Mouse (Mus musculus) CH12.LX (cell line): ENCODE data around the gene Lcn12. TPM values are rescaled to one million over a fixed set of nuclear protein-coding genes. Genes with fewer than 3 reads are reported as not detected.

ENCODE experiments used
- DNase-seq: peaks from one replicate; pipeline ENCODE4 v3.0.0-alpha.2; 2013; ENCODE audit errors: extremely low read depth
- H3K27ac ChIP-seq: 2 replicates; pipeline ENCODE4 v1.5.1; 2012; ENCODE audit warnings: low read depth, mild to moderate bottlenecking, control low read depth, moderate library complexity; ENCODE audit not compliant: insufficient read depth
- H3K27me3 ChIP-seq: replicated peaks from 2 replicates; pipeline ENCODE3; 2012; ENCODE audit warnings: inconsistent platforms
- H3K36me3 ChIP-seq, 2 experiments: replicated peaks in 1 of 2; 2 replicates each; pipeline versions ENCODE3 to v1.6.1; 2012; ENCODE audit warnings: inconsistent platforms in 1 of 2, low read length in 1 of 2, mild to moderate bottlenecking in 1 of 2, mixed read lengths in 1 of 2, moderate library complexity in 1 of 2; ENCODE audit not compliant: control insufficient read depth in 1 of 2, insufficient read depth in 1 of 2
- H3K4me1 ChIP-seq, 2 experiments: 2 replicates each; pipeline ENCODE4 v1.6.1; 2012; ENCODE audit warnings: inconsistent platforms in 1 of 2, moderate library complexity in 1 of 2; ENCODE audit not compliant: insufficient read depth in 2 of 2, control insufficient read depth in 1 of 2
- H3K4me2 ChIP-seq: 2 replicates; pipeline ENCODE4 v1.6.1; 2012; ENCODE audit warnings: low read depth, mild to moderate bottlenecking, control low read depth; ENCODE audit not compliant: poor library complexity, insufficient read depth, severe bottlenecking
- H3K4me3 ChIP-seq, 3 experiments: fragments of 150-350 bp in 1 of 3; sonication (generic) in 1 of 3; replicated peaks in 1 of 3; 2 replicates each; pipeline versions ENCODE3 to v1.5.1; 2011 to 2012; ENCODE audit warnings: low read depth in 2 of 3, low read length in 2 of 3, mild to moderate bottlenecking in 2 of 3, moderate library complexity in 2 of 3, control low read depth in 1 of 3, improper control_type of control experiment in 1 of 3, inconsistent platforms in 1 of 3, mixed read lengths in 1 of 3; ENCODE audit not compliant: poor library complexity in 1 of 3
- H3K79me2 ChIP-seq: replicated peaks from 2 replicates; pipeline ENCODE4 v1.6.1; 2012; ENCODE audit warnings: mild to moderate bottlenecking, moderate library complexity; ENCODE audit not compliant: control insufficient read depth, poor library complexity, insufficient read depth, severe bottlenecking; ENCODE audit errors: extremely low read depth
- H3K9ac ChIP-seq: 2 replicates; pipeline ENCODE4 v1.6.1; 2012; ENCODE audit warnings: low read depth, mild to moderate bottlenecking, control low read depth, moderate library complexity; ENCODE audit not compliant: insufficient read depth
- H3K9me3 ChIP-seq: replicated peaks from 2 replicates; pipeline ENCODE3; 2012; ENCODE audit warnings: low read length, inconsistent platforms, mixed read lengths
- BHLHE40 ChIP-seq: IDR thresholded peaks from 2 replicates; pipeline ENCODE4 v1.6.1; 2011; ENCODE audit warnings: mild to moderate bottlenecking, low read depth, low read length, improper control_type of control experiment
- ELF1 ChIP-seq: IDR thresholded peaks from 2 replicates; pipeline ENCODE4 v1.6.1; 2014; ENCODE audit warnings: low read depth, mild to moderate bottlenecking, inconsistent platforms, low read length, improper control_type of control experiment
- ETS1 ChIP-seq: conservative IDR thresholded peaks from 2 replicates; pipeline ENCODE4 v1.6.1; 2012; ENCODE audit warnings: low read depth, mild to moderate bottlenecking, inconsistent platforms, low read length, improper control_type of control experiment, moderate library complexity
- GABPA ChIP-seq: IDR thresholded peaks from 2 replicates; pipeline ENCODE4 v1.6.1; 2012; ENCODE audit warnings: low read depth, low read length, improper control_type of control experiment, inconsistent platforms; ENCODE audit not compliant: insufficient replicate concordance
- HCFC1 ChIP-seq: IDR thresholded peaks from 2 replicates; pipeline ENCODE4 v1.6.1; 2012; ENCODE audit warnings: low read depth, mild to moderate bottlenecking, inconsistent platforms, low read length, improper control_type of control experiment
- IRF4 ChIP-seq: IDR thresholded peaks from 2 replicates; pipeline ENCODE4 v1.6.1; 2014; ENCODE audit warnings: low read depth, mild to moderate bottlenecking, inconsistent platforms, low read length, improper control_type of control experiment
- KAT2A ChIP-seq: IDR thresholded peaks from 2 replicates; pipeline ENCODE4 v1.6.1; 2012; ENCODE audit warnings: low read length, improper control_type of control experiment, inconsistent platforms; ENCODE audit not compliant: insufficient replicate concordance
- MAFK ChIP-seq: IDR thresholded peaks from 2 replicates; pipeline ENCODE4 v1.6.1; 2011; ENCODE audit warnings: low read length, improper control_type of control experiment; ENCODE audit not compliant: insufficient replicate concordance
- MAX ChIP-seq: IDR thresholded peaks from 2 replicates; pipeline ENCODE4 v1.6.1; 2011; ENCODE audit warnings: low read length, improper control_type of control experiment
- MAZ ChIP-seq: IDR thresholded peaks from 2 replicates; pipeline ENCODE4 v1.6.1; 2012; ENCODE audit warnings: low read depth, mild to moderate bottlenecking, inconsistent platforms, low read length, improper control_type of control experiment, moderate library complexity
- NELFE ChIP-seq: IDR thresholded peaks from 2 replicates; pipeline ENCODE4 v1.6.1; 2011; ENCODE audit warnings: low read depth, low read length, improper control_type of control experiment
- NRF1 ChIP-seq: IDR thresholded peaks from 2 replicates; pipeline ENCODE4 v1.6.1; 2014; ENCODE audit warnings: low read depth, mild to moderate bottlenecking, inconsistent platforms, low read length, improper control_type of control experiment, moderate library complexity
- POLR2AphosphoS2 ChIP-seq: IDR thresholded peaks from 2 replicates; pipeline ENCODE4 v1.6.1; 2011; ENCODE audit warnings: low read depth, low read length, improper control_type of control experiment
- RCOR1 ChIP-seq: conservative IDR thresholded peaks from 2 replicates; pipeline ENCODE4 v1.6.1; 2012; ENCODE audit warnings: low read depth, mild to moderate bottlenecking, inconsistent platforms, low read length, improper control_type of control experiment
- TBP ChIP-seq: conservative IDR thresholded peaks from 2 replicates; pipeline ENCODE4 v1.6.1; 2011; ENCODE audit warnings: low read depth, low read length, improper control_type of control experiment
- TCF12 ChIP-seq: IDR thresholded peaks from 2 replicates; pipeline ENCODE4 v1.6.1; 2014; ENCODE audit warnings: low read depth, mild to moderate bottlenecking, inconsistent platforms, low read length, improper control_type of control experiment
- USF2 ChIP-seq: conservative IDR thresholded peaks from 2 replicates; pipeline ENCODE4 v1.6.1; 2011; ENCODE audit warnings: low read depth, low read length, improper control_type of control experiment
- ZKSCAN1 ChIP-seq: IDR thresholded peaks from 2 replicates; pipeline ENCODE4 v1.6.1; 2012; ENCODE audit warnings: low read depth, inconsistent platforms, low read length, improper control_type of control experiment, borderline replicate concordance
- ZMIZ1 ChIP-seq: IDR thresholded peaks from 2 replicates; pipeline ENCODE4 v1.6.1; 2012; ENCODE audit warnings: low read depth, mild to moderate bottlenecking, inconsistent platforms, low read length, improper control_type of control experiment
- dilution Hi-C: fragments of 300-500 bp; cut with MboI; formaldehyde crosslinking; loops from 2 replicates; pipeline ENCODE4 v1.14.3; 2020; ENCODE audit warnings: low sequenced_read_pairs; ENCODE audit not compliant: extremely low pct_unique_long_range_greater_than_20kb, extremely low pct_ligation_motif_present
- in situ Hi-C: fragments of 300-500 bp; cut with MboI; formaldehyde crosslinking; loops from 3 replicates; pipeline ENCODE4 v1.14.3; 2019; ENCODE audit warnings: low sequenced_read_pairs, low pct_ligation_motif_present, low pct_unique_long_range_greater_than_20kb, mixed read lengths
- polyA plus RNA-seq: library from polyadenylated mRNA; unstranded; fragments of >175 nt; gene quantifications from 2 replicates; pipeline ENCODE4 v1.2.1, GENCODE M21; 2012; ENCODE audit warnings: low read depth; ENCODE audit not compliant: insufficient read length
- total RNA-seq, 2 experiments: library from RNA; depleted of rRNA; stranded (reverse); fragments of 300-350 nt in 1 of 2; fragments of >200 nt in 1 of 2; gene quantifications; 2 replicates each; pipeline ENCODE4 v1.2.3; 2012 to 2014

Gene Lcn12
- total and polyA plus RNA-seq, 3 experiments: not detected

DNA sequence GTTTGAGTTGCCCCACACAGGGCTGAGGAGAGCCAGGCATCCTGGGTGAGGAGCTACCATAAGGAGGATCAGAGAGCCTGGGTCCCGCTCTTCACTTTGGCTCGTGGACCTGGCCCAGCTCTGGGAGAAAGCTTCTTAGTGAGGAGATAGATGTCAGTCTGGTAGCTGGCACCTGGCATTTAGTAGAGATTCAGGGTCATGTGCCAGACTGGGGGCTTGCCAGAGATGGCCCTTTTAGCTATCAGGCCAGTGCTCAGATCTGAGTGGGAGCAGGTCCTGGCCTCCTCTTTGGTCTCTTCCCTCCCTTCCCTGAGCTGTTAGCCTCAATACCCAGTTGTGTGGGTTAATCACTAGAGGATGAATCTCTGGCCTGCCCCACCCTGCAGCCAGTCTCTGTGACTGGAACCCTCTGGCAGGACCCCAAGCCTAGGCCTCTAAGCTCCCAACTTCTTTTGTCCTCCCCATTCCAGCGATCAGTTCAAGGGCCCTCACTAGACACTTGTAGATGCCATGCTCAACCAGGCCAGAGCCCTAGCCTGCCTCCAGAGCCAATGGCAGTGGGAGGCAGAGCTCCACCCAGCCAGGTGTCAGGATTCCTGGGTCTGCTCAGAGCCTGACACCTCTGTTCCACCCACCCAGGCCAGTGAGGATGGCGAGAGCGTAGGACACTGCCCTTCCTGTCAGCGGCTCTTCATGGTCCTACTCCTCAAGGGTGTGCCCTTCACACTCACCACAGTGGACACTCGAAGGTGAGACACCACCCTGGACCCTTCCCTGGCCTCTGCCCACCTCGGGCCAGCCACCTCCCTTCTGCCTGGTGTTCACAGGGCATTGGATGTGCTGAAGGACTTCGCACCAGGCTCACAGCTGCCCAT lies 36.5 kb downstream of the Lcn12 start:
- Histone ChIP-seq H3K9ac (no peak overlapping the region), H3K4me2 (no peak overlapping the region)

DNA sequence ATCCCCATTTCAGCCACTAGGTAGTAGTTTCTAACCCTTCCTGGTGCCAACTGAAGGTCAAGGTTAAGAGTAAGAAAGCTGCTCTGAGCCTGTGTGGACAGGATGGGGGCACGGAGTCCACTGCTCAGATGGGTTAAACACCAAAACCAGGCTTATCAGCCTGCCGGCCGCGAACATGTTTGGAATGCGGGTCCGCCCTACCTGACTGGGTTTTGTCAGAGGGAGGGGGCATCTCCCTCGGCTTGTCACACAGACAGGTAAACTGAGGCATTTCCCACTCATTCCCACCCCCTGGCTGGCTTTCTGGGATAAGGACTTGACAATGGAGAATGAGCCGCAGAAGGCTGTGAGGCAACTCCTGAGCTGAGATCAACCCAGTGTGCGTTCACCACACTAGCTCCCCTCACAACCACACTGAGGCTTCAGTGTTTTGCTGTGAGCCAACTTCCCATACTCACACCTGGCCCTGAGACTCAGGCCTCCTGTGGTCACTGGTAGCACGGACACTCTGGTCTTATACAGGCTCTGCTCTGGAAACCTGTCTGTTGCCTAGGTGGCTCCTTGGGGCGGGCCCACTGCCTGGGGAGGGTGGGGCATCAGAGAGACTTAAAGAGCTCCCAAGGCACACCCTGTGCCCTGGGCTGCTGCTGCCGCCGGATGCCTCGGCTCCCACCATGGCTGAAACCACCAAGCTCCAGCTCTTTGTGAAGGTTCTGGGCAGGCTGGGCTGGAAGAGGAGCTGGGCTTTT lies 37.3 kb downstream of the Lcn12 start, which contains the start of gene Clic3:
Gene Clic3, plus strand, starts transcription at position 634 of the 749 bp plus-strand sequence.
- TF ChIP-seq MAZ (no peak), TCF12 (no peak), KAT2A (no peak), GABPA (no peak), ZKSCAN1 (no peak), ZMIZ1 (no peak), BHLHE40 (no peak)
- Histone ChIP-seq H3K4me3 (no peak within 1 kb of the TSS), H3K9me3 (no peaks in the 10 kb centered on the region), H3K27me3 (no peaks in the 10 kb centered on the region), H3K27ac (no peak within 1 kb of the TSS), H3K79me2 (peaks cover 2% of the 10 kb centered on the region; the same call in 1 of the 2 replicates), H3K9ac (no peak within 1 kb of the TSS), H3K36me3 (peaks cover 11 to 29% of the 10 kb centered on the region in 2 experiments), H3K4me2 (no peak within 1 kb of the TSS), H3K4me1 (peaks cover 4 to 17% of the 10 kb centered on the region in 2 experiments)
- no peak for DNase-seq
- dilution Hi-C loops (no loop called here), in situ Hi-C loops (no loop called here)

More for the DNA sequence above, 36.5 kb downstream of the Lcn12 start:
- no peak overlapping the region for H3K4me3 ChIP-seq
- no peaks in the 10 kb centered on the region for H3K9me3 ChIP-seq
- peaks cover 2% of the 10 kb centered on the region; the same call in 1 of the 2 replicates for H3K79me2 ChIP-seq
- TF ChIP-seq NELFE (no peak), TBP (no peak), RCOR1 (no peak), HCFC1 (no peak), IRF4 (no peak), MAFK (no peak), MAX (no peak), BHLHE40 (no peak), ETS1 (no peak), ELF1 (no peak), KAT2A (no peak), USF2 (no peak), POLR2AphosphoS2 (no peak), NRF1 (no peak), MAZ (no peak)
- H3K4me1 ChIP-seq: peaks cover 6 to 21% of the 10 kb centered on the region in 2 experiments
- no peak for DNase-seq
- no peaks in the 10 kb centered on the region for H3K27me3 ChIP-seq
- no peak overlapping the region for H3K27ac ChIP-seq
- in situ Hi-C loops (no loop called here), dilution Hi-C loops (no loop called here)
- peaks cover 11 to 29% of the 10 kb centered on the region in 2 experiments for H3K36me3 ChIP-seq
